Mouse (Mus musculus) megakaryocyte, embryonic 14.5 days (primary cell): ENCODE results near the gene Slc39a7.

ENCODE experiments used
- FLI1 ChIP-seq: IDR thresholded peaks from 2 replicates; pipeline ENCODE4 v1.6.1; 2012; ENCODE audit warnings: low read length, inconsistent platforms, mixed read lengths
- GATA1 ChIP-seq: IDR thresholded peaks from 3 replicates; pipeline ENCODE4 v1.6.1; 2012; ENCODE audit warnings: mixed read lengths, low read length, inconsistent platforms, borderline replicate concordance

GRCm38 (mm10) chr17:34021539-34022413, 9.7 kb downstream of the Slc39a7 start:
- TF ChIP-seq GATA1 (no peak), FLI1 (no peak)
